ENCODE assay signal across 12 mouse cellular contexts in genomic region chr13:45242261-45242660, GRCm38 (mm10).
"Had no signal": no experiment of that assay in that cellular context is flagged by ENCODE, and none has a peak within 500 bp of the region (broad histone marks: within the 10 kb centered on the region; RNA-seq: fewer than 3 reads in every experiment).

No protein-coding gene starts in this region.

- H3K27ac ChIP-seq: limb, embryonic 15.5 days; liver, embryonic 12.5 days; midbrain, embryonic 12.5 days; neural tube, embryonic 13.5 days had no signal

- H3K9ac ChIP-seq: limb, embryonic 15.5 days; liver, embryonic 12.5 days; lung, embryonic 14.5 days; midbrain, embryonic 12.5 days; neural tube, embryonic 13.5 days had no signal

- DNase-seq: lung, embryonic 14.5 days; lung, postnatal 14 days; right cerebral cortex, postnatal 4 days; spleen, adult 18-20 months; thymus, adult 18-20 months; thymus, postnatal 14 days had no signal

- H3K36me3 ChIP-seq: limb, embryonic 15.5 days; liver, embryonic 12.5 days; midbrain, embryonic 12.5 days; neural tube, embryonic 13.5 days had no signal

- H3K4me2 ChIP-seq: limb, embryonic 15.5 days; liver, embryonic 12.5 days; lung, embryonic 14.5 days; midbrain, embryonic 12.5 days; neural tube, embryonic 13.5 days had no signal

- ATAC-seq: intestine, embryonic 16.5 days; liver, embryonic 12.5 days; midbrain, embryonic 16.5 days had no signal

- H3K27me3 ChIP-seq: limb, embryonic 15.5 days; midbrain, embryonic 12.5 days had no signal

- H3K9me3 ChIP-seq: limb, embryonic 15.5 days; liver, embryonic 12.5 days; midbrain, embryonic 12.5 days; neural tube, embryonic 13.5 days had no signal

- H3K4me3 ChIP-seq: limb, embryonic 15.5 days; liver, embryonic 12.5 days; midbrain, embryonic 12.5 days; neural tube, embryonic 13.5 days had no signal

- H3K4me1 ChIP-seq: liver, embryonic 12.5 days; midbrain, embryonic 12.5 days had no signal
